Mouse (Mus musculus): ENCODE results near the gene Fbxo21. TPM values are rescaled to one million over a fixed set of nuclear protein-coding genes. Genes with fewer than 3 reads are reported as not detected.

Gene Fbxo21
- polyA plus RNA-seq, 1 experiment, result 15.7 TPM

- peaks cover 13% of the 10 kb centered on the region; the same call in 1 of the 2 replicates for H3K4me1 ChIP-seq (ENCODE audit: control insufficient read depth, insufficient read depth, insufficient read length)
- no peaks in the 10 kb centered on the region for H3K27me3 ChIP-seq (ENCODE audit: control insufficient read depth, insufficient read depth, low read length)
- no peaks in the 10 kb centered on the region for H3K36me3 ChIP-seq (ENCODE audit: control insufficient read depth, insufficient read depth, low read length)
- WGBS, result 58% methylated on average over 9 of the region's 9 CpGs
- no peak overlapping the region for H3K27ac ChIP-seq (ENCODE audit: insufficient read depth, low read length)
- TF ChIP-seq POLR2A (IDR thresholded peaks at IDR 0.05; ENCODE audit: low read depth, low read length) (no peak), CTCF (IDR thresholded peaks at IDR 0.05; ENCODE audit: extremely low read depth, insufficient read depth, insufficient read length, insufficient replicate concordance) (no peak)
- H3K4me3 ChIP-seq (ENCODE audit: extremely low read depth, insufficient read depth, insufficient read length), result no peak overlapping the region
- DNase-seq (ENCODE audit: low read depth in 1 of 2, low spot score in 2 of 2), result no peak
Measured at GRCm38 (mm10) chr5:118045385-118045784, 68.9 kb downstream of the Fbxo21 start.

- Histone ChIP-seq H3K36me3 (ENCODE audit: control insufficient read depth, insufficient read depth, low read length) (no peaks in the 10 kb centered on the region), H3K27me3 (ENCODE audit: control insufficient read depth, insufficient read depth, low read length) (no peaks in the 10 kb centered on the region), H3K4me1 (ENCODE audit: control insufficient read depth, insufficient read depth, insufficient read length) (peaks cover 13% of the 10 kb centered on the region; the same call in 1 of the 2 replicates), H3K4me3 (ENCODE audit: extremely low read depth, insufficient read depth, insufficient read length) (no peak overlapping the region), H3K27ac (ENCODE audit: insufficient read depth, low read length) (no peak overlapping the region)
- TF ChIP-seq CTCF (IDR thresholded peaks at IDR 0.05; ENCODE audit: extremely low read depth, insufficient read depth, insufficient read length, insufficient replicate concordance) (no peak), POLR2A (IDR thresholded peaks at IDR 0.05; ENCODE audit: low read depth, low read length) (no peak)
- no peak for DNase-seq (ENCODE audit: low read depth in 1 of 2, low spot score in 2 of 2)
- WGBS, result 74% methylated on average over 14 of the region's 14 CpGs
Measured at GRCm38 (mm10) chr5:118047091-118047757, 70.7 kb downstream of the Fbxo21 start.

- Histone ChIP-seq H3K27ac (ENCODE audit: insufficient read depth, low read length) (no peak overlapping the region), H3K4me3 (ENCODE audit: extremely low read depth, insufficient read depth, insufficient read length) (no peak overlapping the region), H3K36me3 (ENCODE audit: control insufficient read depth, insufficient read depth, low read length) (no peaks in the 10 kb centered on the region), H3K27me3 (ENCODE audit: control insufficient read depth, insufficient read depth, low read length) (no peaks in the 10 kb centered on the region), H3K4me1 (ENCODE audit: control insufficient read depth, insufficient read depth, insufficient read length) (peaks cover 13% of the 10 kb centered on the region; the same call in 1 of the 2 replicates)
- DNase-seq (ENCODE audit: low read depth in 1 of 2, low spot score in 2 of 2), result no peak
- WGBS, result 18% methylated on average over 4 of the region's 4 CpGs
- TF ChIP-seq CTCF (IDR thresholded peaks at IDR 0.05; ENCODE audit: extremely low read depth, insufficient read depth, insufficient read length, insufficient replicate concordance) (no peak), POLR2A (IDR thresholded peaks at IDR 0.05; ENCODE audit: low read depth, low read length) (no peak)
Measured at GRCm38 (mm10) chr5:118048412-118048811, 71.9 kb downstream of the Fbxo21 start.

- Histone ChIP-seq H3K4me1 (ENCODE audit: control insufficient read depth, insufficient read depth, insufficient read length) (peaks cover 13% of the 10 kb centered on the region; the same call in 1 of the 2 replicates), H3K27ac (ENCODE audit: insufficient read depth, low read length) (no peak overlapping the region), H3K36me3 (ENCODE audit: control insufficient read depth, insufficient read depth, low read length) (no peaks in the 10 kb centered on the region), H3K4me3 (ENCODE audit: extremely low read depth, insufficient read depth, insufficient read length) (no peak overlapping the region), H3K27me3 (ENCODE audit: control insufficient read depth, insufficient read depth, low read length) (no peaks in the 10 kb centered on the region)
- TF ChIP-seq CTCF (IDR thresholded peaks at IDR 0.05; ENCODE audit: extremely low read depth, insufficient read depth, insufficient read length, insufficient replicate concordance), result no peak
- TF ChIP-seq POLR2A (IDR thresholded peaks at IDR 0.05; ENCODE audit: low read depth, low read length), result no peak
- no peak for DNase-seq (ENCODE audit: low read depth in 1 of 2, low spot score in 2 of 2)
- 20% methylated on average over 5 of the region's 5 CpGs for WGBS
Measured at GRCm38 (mm10) chr5:118048928-118049327, 72.4 kb downstream of the Fbxo21 start.

GRCm38 (mm10) chr5:118050743-118051142 lies 74.2 kb downstream of the Fbxo21 start:
- no peak overlapping the region for H3K4me3 ChIP-seq (ENCODE audit: extremely low read depth, insufficient read depth, insufficient read length)
- no peaks in the 10 kb centered on the region for H3K27me3 ChIP-seq (ENCODE audit: control insufficient read depth, insufficient read depth, low read length)
- TF ChIP-seq POLR2A (IDR thresholded peaks at IDR 0.05; ENCODE audit: low read depth, low read length) (no peak), CTCF (IDR thresholded peaks at IDR 0.05; ENCODE audit: extremely low read depth, insufficient read depth, insufficient read length, insufficient replicate concordance) (no peak)
- H3K36me3 ChIP-seq (ENCODE audit: control insufficient read depth, insufficient read depth, low read length), result no peaks in the 10 kb centered on the region
- DNase-seq (ENCODE audit: low read depth in 1 of 2, low spot score in 2 of 2), result no peak
- WGBS, result 60% methylated on average over 4 of the region's 4 CpGs
- H3K27ac ChIP-seq (ENCODE audit: insufficient read depth, low read length), result no peak overlapping the region
- H3K4me1 ChIP-seq (ENCODE audit: control insufficient read depth, insufficient read depth, insufficient read length), result peaks cover 10% of the 10 kb centered on the region; the same call in 1 of the 2 replicates

- DNase-seq (ENCODE audit: low read depth in 1 of 2, low spot score in 2 of 2), result no peak
- TF ChIP-seq POLR2A (IDR thresholded peaks at IDR 0.05; ENCODE audit: low read depth, low read length), result no peak
- TF ChIP-seq CTCF (IDR thresholded peaks at IDR 0.05; ENCODE audit: extremely low read depth, insufficient read depth, insufficient read length, insufficient replicate concordance), result no peak
- WGBS, result 89% methylated on average over 8 of the region's 8 CpGs
Measured at GRCm38 (mm10) chr5:118051981-118052662, 75.6 kb downstream of the Fbxo21 start.

More at GRCm38 (mm10) chr5:118051981-118052662, 75.6 kb downstream of the Fbxo21 start:
- H3K27me3 ChIP-seq (ENCODE audit: control insufficient read depth, insufficient read depth, low read length), result no peaks in the 10 kb centered on the region
- H3K27ac ChIP-seq (ENCODE audit: insufficient read depth, low read length), result no peak overlapping the region
- no peaks in the 10 kb centered on the region for H3K36me3 ChIP-seq (ENCODE audit: control insufficient read depth, insufficient read depth, low read length)
- H3K4me1 ChIP-seq (ENCODE audit: control insufficient read depth, insufficient read depth, insufficient read length), result peaks cover 10% of the 10 kb centered on the region; the same call in 1 of the 2 replicates
- H3K4me3 ChIP-seq (ENCODE audit: extremely low read depth, insufficient read depth, insufficient read length), result no peak overlapping the region

Measured in spleen, adult 2 months (tissue).